Mouse (Mus musculus) heart, postnatal 14 days (tissue): ENCODE measurements around the gene Ddx6. TPM values are rescaled to one million over a fixed set of nuclear protein-coding genes. Genes with fewer than 3 reads are reported as not detected.

Experiments used
- DNase-seq, 2 experiments: peaks; one replicate each; pipeline ENCODE4 v3.0.0; 2021 to 2022
- intact Hi-C: fragments of 180-260 bp; cut with DNase I; formaldehyde crosslinking; loops from one replicate; pipeline ENCODE4 v1.15.1; 2025
- total RNA-seq, 2 experiments: library from RNA; stranded (reverse); gene quantifications; 2 replicates each; pipeline ENCODE4 v1.2.3; 2021

Ddx6 gene
- total RNA-seq, 2 experiments from 2014 or later: 92.0 to 94.3 TPM

DNA sequence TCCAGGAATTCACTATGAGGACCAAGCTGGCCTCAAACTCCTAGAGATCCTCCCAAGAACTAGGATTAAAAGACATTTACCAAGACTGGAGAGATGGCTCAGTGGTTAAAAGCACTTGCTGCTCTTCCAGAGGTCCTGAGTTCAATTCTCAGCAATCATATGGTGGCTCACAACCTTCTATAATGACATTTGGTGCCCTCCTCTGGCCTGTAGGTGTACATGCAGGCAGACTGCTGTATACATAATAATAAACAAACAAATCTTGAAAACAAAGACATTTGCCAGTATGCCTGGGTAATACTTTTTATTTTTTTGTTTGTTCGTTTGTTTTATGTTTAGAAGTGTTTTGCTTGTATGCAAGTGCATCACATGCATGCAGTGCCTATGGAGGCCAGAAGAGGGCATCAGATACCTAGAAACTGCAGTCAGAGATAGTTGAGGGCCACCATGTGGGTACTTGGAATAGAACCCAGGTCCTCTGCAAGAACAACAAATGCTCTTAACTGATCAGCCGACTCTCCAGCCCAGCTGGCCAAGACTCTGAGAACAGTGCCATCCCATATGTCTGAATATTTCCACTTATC is 73.7 kb downstream of the Ddx6 start:
- intact Hi-C loops: no loop called here
- no peak for DNase-seq

DNA sequence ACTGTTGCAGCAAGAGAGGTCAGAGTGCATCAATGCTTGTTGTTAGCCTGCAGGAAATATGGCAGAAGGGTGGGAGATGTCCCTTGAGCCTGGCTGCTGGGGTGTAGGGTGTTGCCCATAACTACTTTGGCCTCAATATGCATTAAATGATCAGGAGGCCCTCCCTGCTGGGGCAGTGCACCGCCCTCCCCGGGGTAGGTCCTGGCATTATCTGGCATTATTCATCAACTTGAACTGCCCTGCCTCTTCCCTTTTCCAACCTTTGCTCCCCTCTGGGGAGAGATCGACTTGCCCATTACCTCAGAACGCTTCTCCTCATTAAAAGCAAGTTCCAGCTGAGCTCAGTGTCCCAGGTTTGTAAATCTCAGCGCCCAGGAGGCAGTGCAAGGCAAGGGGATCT is 74.9 kb downstream of the Ddx6 start:
- intact Hi-C loops: no loop called here
- DNase-seq: no peak

DNA sequence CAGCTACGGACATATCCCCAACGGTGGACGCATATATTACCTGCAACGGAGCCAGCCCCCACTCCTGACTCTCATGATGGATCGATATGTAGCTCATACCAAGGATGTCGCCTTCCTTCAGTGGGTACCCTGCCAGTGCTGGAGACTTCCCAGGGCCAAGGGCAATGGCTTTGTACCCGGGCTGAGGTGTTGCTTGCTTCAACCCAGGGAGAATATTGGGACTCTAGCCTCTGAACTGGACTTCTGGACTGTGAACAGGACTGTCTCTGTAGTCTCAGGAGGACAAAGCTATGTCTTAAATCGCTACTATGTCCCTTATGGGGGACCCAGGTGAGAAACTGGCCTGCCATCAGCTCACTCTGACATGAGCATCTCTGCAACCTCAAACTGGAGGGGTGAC is 78.4 kb downstream of the Ddx6 start:
- intact Hi-C loops: no loop called here
- DNase-seq: no peak

DNA sequence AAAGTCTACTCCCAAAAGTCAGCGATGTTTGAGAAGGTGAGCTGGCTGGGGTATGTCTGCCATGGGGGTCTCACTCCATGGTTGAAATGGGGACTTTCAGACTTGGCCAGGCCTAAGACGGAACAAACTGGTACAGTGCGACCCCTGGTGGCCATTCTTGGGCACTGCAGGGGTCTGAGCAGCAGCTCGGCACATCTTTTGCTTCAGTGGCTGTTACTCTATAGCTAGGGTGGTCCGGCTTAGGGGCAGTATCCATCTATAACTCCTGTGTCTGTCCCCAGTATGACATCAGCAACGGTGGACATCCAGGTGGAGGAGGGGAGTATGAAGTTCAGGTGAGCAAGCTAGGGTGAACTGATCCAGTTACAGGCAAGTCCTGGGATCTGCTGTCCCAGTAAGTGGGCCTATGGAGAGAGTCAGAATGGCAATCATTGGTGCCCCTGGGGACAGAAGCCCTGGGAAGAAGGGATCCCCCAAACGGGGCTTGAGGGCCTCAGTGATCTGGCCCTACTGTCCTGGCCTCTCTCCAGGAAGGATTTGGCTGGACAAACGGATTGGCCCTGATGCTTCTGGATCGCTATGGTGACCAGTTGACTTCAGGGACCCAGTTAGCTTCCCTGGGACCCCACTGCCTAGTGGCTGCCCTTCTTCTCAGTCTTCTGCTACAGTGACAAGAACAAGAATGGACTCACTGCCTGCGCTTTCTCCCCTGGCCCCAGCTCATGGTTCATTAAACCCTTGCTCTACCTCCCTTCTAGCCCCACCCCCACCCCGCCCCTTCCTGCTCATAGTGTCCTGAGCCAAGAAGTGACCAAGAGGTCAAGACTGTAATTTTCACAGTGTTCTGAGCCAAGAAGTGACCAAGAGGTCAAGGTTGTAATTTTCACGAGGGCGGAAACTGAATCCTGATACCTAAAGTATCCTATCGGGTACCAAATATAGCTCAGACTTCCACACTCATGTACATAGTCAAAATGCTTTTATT is 80.9 kb downstream of the Ddx6 start:
- peak; percentile 74 to 86 for DNase-seq
- intact Hi-C loops: loop anchor here (1.0 kb wide), 2 partner anchors 30 to 231 kb away; partner anchors contain the start of gene Upk2

DNA sequence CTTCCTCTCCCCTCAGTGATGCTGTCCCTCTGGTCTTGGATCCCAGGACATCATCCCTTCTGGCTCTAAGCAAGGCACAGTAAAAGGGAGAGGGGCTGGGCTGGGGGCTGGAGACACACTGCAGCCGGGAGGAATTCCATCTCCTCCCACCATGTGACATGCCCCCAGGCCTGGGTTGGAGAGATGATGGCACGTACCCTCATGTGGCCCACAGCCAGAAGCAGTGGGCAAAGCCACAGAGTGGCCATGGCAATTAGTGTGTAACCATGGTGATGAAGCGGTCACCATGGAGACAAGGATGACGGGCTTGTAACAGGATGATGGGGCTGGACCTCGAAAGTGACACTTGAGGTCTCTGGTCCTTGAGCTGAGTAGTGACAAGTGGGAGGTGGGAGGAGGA is 81.9 kb downstream of the Ddx6 start:
- intact Hi-C loops: no loop called here
- DNase-seq: no peak

DNA sequence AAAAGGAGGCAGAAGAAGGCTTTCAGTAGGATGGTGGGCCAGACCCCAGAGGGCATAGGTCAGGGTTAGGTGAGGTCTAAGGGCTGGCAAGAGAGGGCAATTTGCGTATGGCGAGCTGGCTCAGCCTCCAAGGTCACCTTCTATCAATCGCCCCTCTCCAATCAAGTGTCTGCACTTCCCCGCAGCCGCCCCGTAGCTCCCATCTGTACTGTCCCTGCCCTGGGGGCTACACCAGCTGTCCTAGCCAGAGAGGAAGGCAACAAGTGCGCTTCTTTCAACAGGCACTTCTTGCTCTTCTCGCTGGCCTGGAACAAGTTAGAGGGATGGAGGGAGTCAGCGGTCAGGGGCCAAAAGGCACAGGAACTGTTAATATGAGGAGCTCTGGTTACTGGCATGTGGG is 83.3 kb downstream of the Ddx6 start:
- DNase-seq: no peak

More for the DNA sequence above, 83.3 kb downstream of the Ddx6 start:
- intact Hi-C loops: no loop called here

Other genes starting within 250 kb of the Ddx6 start
- gene Vps11, start 243.2 kb upstream of the Ddx6 start, total RNA-seq: 10 to 100 TPM; 17.8 to 19.5 TPM
- gene Hyou1, start 225.4 kb upstream of the Ddx6 start, total RNA-seq: 10 to 100 TPM; 38.9 to 52.1 TPM
- gene Slc37a4, start 208.0 kb upstream of the Ddx6 start, total RNA-seq: 10 to 100 TPM; 29.6 to 31.0 TPM
- 100 to 1,000 TPM; 728 to 854 TPM for gene Rps25, start 197.8 kb upstream of the Ddx6 start, total RNA-seq
- 10 to 100 TPM; 32.1 to 35.8 TPM for gene Trappc4, start 197.3 kb upstream of the Ddx6 start, total RNA-seq
- 10 to 100 TPM; 11.4 to 11.9 TPM for gene Ccdc84, start 186.3 kb upstream of the Ddx6 start, total RNA-seq
- not detected for gene Foxr1, start 163.8 kb upstream of the Ddx6 start, total RNA-seq
- not detected for gene Upk2, start 149.9 kb upstream of the Ddx6 start, total RNA-seq
- 10 to 100 TPM; 57.9 to 64.9 TPM for gene Bcl9l, start 122.1 kb upstream of the Ddx6 start, total RNA-seq
- under 1 TPM; 0.12 to 0.20 TPM for gene Cxcr5, start 43.0 kb upstream of the Ddx6 start, total RNA-seq
- not detected for gene Treh, start 68.3 kb downstream of the Ddx6 start, total RNA-seq
- 100 to 1,000 TPM; 124 to 132 TPM for gene Phldb1, start 130.3 kb downstream of the Ddx6 start, total RNA-seq
- gene Arcn1, start 163.0 kb downstream of the Ddx6 start, total RNA-seq: 10 to 100 TPM; 80.1 to 88.6 TPM
- gene Ift46, start 163.0 kb downstream of the Ddx6 start, total RNA-seq: 10 to 100 TPM; 32.7 to 41.8 TPM
- 10 to 100 TPM; 10.4 to 12.7 TPM for gene Tmem25, start 194.4 kb downstream of the Ddx6 start, total RNA-seq
- 1 to 10 TPM in 1 of 2 experiments, under 1 TPM in 1; 0.85 to 1.6 TPM for gene Ttc36, start 198.2 kb downstream of the Ddx6 start, total RNA-seq